Mouse (Mus musculus): Measurements from ENCODE around the gene Nop58. TPM values are rescaled to one million over a fixed set of nuclear protein-coding genes. Genes with fewer than 3 reads are reported as not detected.

Gene Nop58
- polyA plus RNA-seq (2012; rRNA removed; ENCODE audit: low replicate concordance) = 5.8 and 28.4 TPM in 2 replicates

GRCm38 (mm10) chr1:59684819-59685755, at the start of gene Nop58:
TSS of gene Nop58 (plus strand) at chr1:59684971.

GRCm38 (mm10) chr1:59670641-59671168, 14.1 kb upstream of the Nop58 start, which contains the start of gene Sumo1:
TSS of gene Sumo1 (minus strand) at chr1:59670834.

GRCm38 (mm10) chr1:59763164-59763768, 78.5 kb downstream of the Nop58 start, which contains the start of gene Bmpr2:
TSS of gene Bmpr2 (plus strand) at chr1:59763400.

Other genes with a start within 250 kb of the Nop58 start
- gene Fzd7, start 202.5 kb upstream of the Nop58 start, polyA plus RNA-seq (2012; rRNA removed; ENCODE audit: low replicate concordance) = 8.5 and 33.7 TPM in 2 replicates
- gene Gm973, start 168.7 kb upstream of the Nop58 start, polyA plus RNA-seq (2012; rRNA removed; ENCODE audit: low replicate concordance) = 0.40 and 2.0 TPM in 2 replicates
- 18.5 and 18.8 TPM in 2 replicates for gene Sumo1, start 14.1 kb upstream of the Nop58 start, polyA plus RNA-seq (2012; rRNA removed; ENCODE audit: low replicate concordance)
- gene Bmpr2, start 78.4 kb downstream of the Nop58 start, polyA plus RNA-seq (2012; rRNA removed; ENCODE audit: low replicate concordance) = 9.1 and 12.8 TPM in 2 replicates
- 7.2 and 11.4 TPM in 2 replicates for gene Fam117b, start 228.0 kb downstream of the Nop58 start, polyA plus RNA-seq (2012; rRNA removed; ENCODE audit: low replicate concordance)

Data from subcutaneous adipose tissue, adult 2 months (tissue).